In the genomic region with DNA sequence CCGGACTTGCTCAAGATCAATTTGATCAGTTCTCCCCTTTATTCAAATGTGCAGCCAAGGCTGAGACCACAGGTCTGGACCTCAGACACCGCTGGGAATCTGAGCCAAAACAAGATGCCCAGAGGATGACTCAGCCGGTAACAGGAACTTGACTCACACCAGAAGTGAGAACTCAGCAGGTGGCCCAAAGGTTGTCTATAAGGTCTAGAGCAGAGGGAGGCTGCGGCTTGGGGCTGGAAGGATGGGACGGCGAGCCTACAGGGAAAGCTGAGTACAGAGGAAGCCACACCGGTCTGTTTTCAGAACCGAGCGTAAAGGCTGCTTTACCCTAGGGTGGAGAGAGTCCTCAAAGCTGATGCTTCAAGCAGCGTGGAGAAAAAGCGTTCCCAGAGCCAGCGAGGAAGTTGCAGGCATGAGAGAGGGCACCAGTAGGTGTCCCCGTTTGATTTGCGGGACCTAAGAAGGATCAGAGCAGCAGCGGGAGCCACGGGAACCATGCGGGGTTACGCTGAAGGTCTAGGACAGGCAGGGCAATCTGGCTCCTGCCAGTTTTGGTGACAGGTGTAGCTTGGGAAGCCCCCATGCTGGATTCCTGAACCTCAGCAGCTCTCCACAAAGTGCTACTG, we compare ENCODE assay signal across 8 mouse cellular contexts. TPM values are rescaled to one million over a fixed set of nuclear protein-coding genes. Genes with fewer than 3 reads are reported as not detected.
DNase-seq lines count a peak whose midpoint lies in the region; ATAC-seq and TF ChIP-seq lines count a peak whose summit lies in the region.

No protein-coding gene starts in this region.

- H3K9me3 ChIP-seq in E14TG2a.4 (ENCODE audit: low read length): peaks cover 13% of the 10 kb centered on the region
- 0 out of 2 replicates have a peak, but pooled peaks cover 3% of the 10 kb centered on the region for H3K9me3 ChIP-seq in hindbrain, postnatal 0 days (ENCODE audit: low read length)

- TF ChIP-seq POLR2A in heart, adult 2 months (IDR thresholded peaks at IDR 0.05; ENCODE audit: insufficient read depth, low read depth, low read length): no peak

- H3K4me2 ChIP-seq in hindbrain, postnatal 0 days (ENCODE audit: low read depth, low read length): peak overlapping the region; percentile 25; the same call in 1 of the 2 replicates

- ATAC-seq in hindbrain, postnatal 0 days: no peak
- ATAC-seq in erythroid progenitor cell, adult 5-6 weeks (replicated peaks; ENCODE audit: low FRiP score, poor library complexity, severe bottlenecking): no peak

- no peak for DNase-seq in heart, adult 2 months
- no peak for DNase-seq in heart, postnatal 36 days
- peak; percentile 37 to 39 for DNase-seq in cerebellum, postnatal 10 days
- DNase-seq in hindbrain, postnatal 0 days (ENCODE audit: low spot score): peak; percentile 41
- peak; percentile 37 for DNase-seq in retina, embryonic 14.5 days (ENCODE audit: low spot score)
- DNase-seq in ovary, postnatal 14 days (ENCODE audit: low spot score): no peak

- no peak overlapping the region for H3K9ac ChIP-seq in heart, adult 2 months (ENCODE audit: low read depth, low read length)
- H3K9ac ChIP-seq in hindbrain, postnatal 0 days (replicated peaks; ENCODE audit: low read length): no peak overlapping the region

- H3K27me3 ChIP-seq in heart, adult 2 months (ENCODE audit: control insufficient read depth, insufficient read depth, low read length): no peaks in the 10 kb centered on the region
- H3K27me3 ChIP-seq in E14TG2a.4 (ENCODE audit: insufficient read depth, low read length): peaks cover 20% of the 10 kb centered on the region
- H3K27me3 ChIP-seq in hindbrain, postnatal 0 days (ENCODE audit: insufficient read depth, low read length): no peaks in the 10 kb centered on the region

- TF ChIP-seq EP300 in heart, adult 2 months (IDR thresholded peaks at IDR 0.05; ENCODE audit: insufficient read depth, low read depth, low read length): no peak

- no peak overlapping the region for H3K27ac ChIP-seq in heart, adult 2 months
- H3K27ac ChIP-seq in hindbrain, postnatal 0 days: no peak overlapping the region

- H3K4me3 ChIP-seq in heart, adult 2 months: no peak overlapping the region
- H3K4me3 ChIP-seq in E14TG2a.4 (replicated peaks; ENCODE audit: low read length): peak overlapping the region; percentile 54
- no peak overlapping the region for H3K4me3 ChIP-seq in hindbrain, postnatal 0 days (ENCODE audit: low read length)

- no peaks in the 10 kb centered on the region for H3K36me3 ChIP-seq in heart, adult 2 months (ENCODE audit: control insufficient read depth, insufficient read depth, low read length)
- no peaks in the 10 kb centered on the region for H3K36me3 ChIP-seq in E14TG2a.4 (ENCODE audit: insufficient read depth, low read length)
- H3K36me3 ChIP-seq in hindbrain, postnatal 0 days (ENCODE audit: insufficient read depth, low read length): no peaks in the 10 kb centered on the region

- H3K79me2 ChIP-seq in heart, adult 2 months (replicated peaks; ENCODE audit: control insufficient read depth, insufficient read depth, low read length): no peaks in the 10 kb centered on the region

- H3K4me1 ChIP-seq in heart, adult 2 months (ENCODE audit: control insufficient read depth, insufficient read depth, low read length): no peaks in the 10 kb centered on the region; the same call in 1 of the 2 replicates
- peaks cover 27% of the 10 kb centered on the region for H3K4me1 ChIP-seq in E14TG2a.4 (replicated peaks; ENCODE audit: low read depth, low read length)
- H3K4me1 ChIP-seq in hindbrain, postnatal 0 days (ENCODE audit: insufficient read depth, low read length): peaks cover 7% of the 10 kb centered on the region; the same call in 1 of the 2 replicates

- 20% methylated on average over 18 of the region's 18 CpGs for WGBS in heart, adult 2 months
- 27% methylated on average over 18 of the region's 18 CpGs for WGBS in hindbrain, postnatal 0 days

- intact Hi-C loops in heart, adult 2 months (cut with DNase I): no loop called here
- intact Hi-C loops in heart, postnatal 36 days (cut with DNase I): no loop called here

- peak; percentile 52 for TF ChIP-seq CTCF in heart, adult 2 months (IDR thresholded peaks at IDR 0.05)
- TF ChIP-seq CTCF in E14TG2a.4 (conservative IDR thresholded peaks at IDR 0.05; ENCODE audit: low read length): no peak
- peak; percentile 44 for TF ChIP-seq CTCF in hindbrain, postnatal 0 days (IDR thresholded peaks at IDR 0.05; ENCODE audit: low read depth)

RNA-seq across cellular contexts. Expression of a gene that starts 32.2 kb away (rescaled TPM):
- 10 to 100 TPM in 1 of 2 experiments, 1 to 10 TPM in 1; 9.7 to 14.4 TPM for total RNA-seq in heart, adult 2 months (2021)
- 5.0 and 7.8 TPM in 2 replicates for polyA plus RNA-seq in heart, adult 2 months (2012; rRNA removed)
- 10 to 100 TPM in 1 of 2 experiments, 1 to 10 TPM in 1; 7.5 to 12.1 TPM for total RNA-seq in heart, postnatal 36 days (2021)
- total RNA-seq in hindbrain, postnatal 0 days (2014; rRNA removed): 1.6 and 2.2 TPM in 2 replicates
- polyA plus RNA-seq in hindbrain, postnatal 0 days (2015; fragmentation: Nextera tagmentation; extraction: Ambion mirVana): 0.30 and 0.34 TPM in 2 replicates
- 1.1 TPM in 1 of 2 replicates, not detected in the other for total RNA-seq in erythroid progenitor cell, adult 5-6 weeks (2015; ENCODE audit: low replicate concordance)
- 0.13 TPM in 1 of 2 replicates, not detected in the other for total RNA-seq in erythroid progenitor cell, adult 5-6 weeks (2017; ENCODE audit: low replicate concordance)

Comparison
In these comparisons a context has a peak if more than half of its experiments do, and no peak if none do; other contexts are left out.
1. DNase-seq: peak in cerebellum, postnatal 10 days (2 of 2), hindbrain, postnatal 0 days (single experiment) and retina, embryonic 14.5 days (single experiment); none in heart, adult 2 months (0 of 2), heart, postnatal 36 days (0 of 2) and ovary, postnatal 14 days (single experiment).